Mouse (Mus musculus) T-helper 17 cell (primary cell): Measurements from ENCODE around the gene Olfr944.

Experiments
- in situ Hi-C, 2 experiments: fragments of 300-600 bp; cut with MboI, MseI; formaldehyde crosslinking; loops; 1 replicate in 1 of 2; 2 replicates in 1 of 2; pipeline ENCODE4 v1.15.1; 2025; ENCODE audit warnings: high pct_unique_total_duplicates in 2 of 2

Olfr944 gene

DNA sequence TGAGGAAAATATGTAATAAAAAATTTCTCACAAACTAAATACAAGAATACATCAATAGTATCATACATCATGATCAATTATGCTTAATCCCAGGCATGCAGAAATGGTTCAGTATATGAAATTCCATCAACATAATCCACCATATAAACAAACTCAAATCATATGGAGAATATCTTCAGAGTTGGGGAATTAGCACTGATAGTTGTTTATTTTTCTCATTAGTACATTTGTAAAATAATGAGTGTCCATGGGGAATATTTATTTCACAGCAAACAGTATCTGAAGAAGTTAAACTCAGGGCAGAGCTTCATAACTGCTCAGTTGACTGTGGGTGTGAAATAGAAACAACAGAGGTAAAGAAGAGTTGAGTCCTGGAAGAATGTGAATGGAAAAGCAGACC, at the start of gene Olfr944:
Gene Olfr944 (plus strand): TSS at position 301 of the 400 bp plus-strand sequence.
- in situ Hi-C loops = no loop called here

- in situ Hi-C loops = no loop called here
Observed at GRCm38 (mm10) chr9:39152401-39152800, 49.3 kb upstream of the Olfr944 start.

DNA sequence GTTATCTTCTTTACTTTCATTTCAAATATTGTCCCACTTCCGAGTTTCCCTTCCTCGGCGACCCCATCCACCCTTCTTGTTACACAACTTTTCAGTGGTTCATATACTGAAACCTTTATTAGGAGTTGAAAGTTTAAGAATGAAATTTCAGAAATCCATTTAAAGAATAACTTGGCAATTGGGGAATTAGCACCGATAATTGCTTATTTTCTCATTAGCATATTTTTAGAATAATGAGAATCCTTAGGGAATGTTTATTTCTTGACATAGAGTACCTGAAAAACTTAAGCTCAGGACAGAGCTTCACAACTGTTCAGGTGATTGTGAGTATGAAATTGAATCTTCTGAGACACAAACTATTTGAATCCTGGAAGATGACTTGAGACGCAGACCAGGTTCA, 35.7 kb upstream of the Olfr944 start, which contains the start of gene Olfr943:
Gene Olfr943 (plus strand): TSS at position 301 of the 400 bp plus-strand sequence.
- in situ Hi-C loops = no loop called here

- in situ Hi-C loops = no loop called here
Observed at GRCm38 (mm10) chr9:39249894-39250293, 48.2 kb downstream of the Olfr944 start, which contains the start of gene Olfr1537. Gene Olfr1537 (minus strand): TSS chr9:39249994.
